Mouse (Mus musculus): ENCODE data around the gene Rhbg. TPM values are rescaled to one million over a fixed set of nuclear protein-coding genes. Genes with fewer than 3 reads are reported as not detected.
"Not testable (repeated sequence)": the region's sequence is repeated elsewhere in the genome, so short reads cannot be mapped to it uniquely, and the experiment has no call there.

Gene Rhbg
- polyA plus RNA-seq, 1 experiment from 2014 or later: 0.19 TPM

GRCm38 (mm10) chr3:88284815-88285564, 30.5 kb upstream of the Rhbg start:
- H3K4me1 ChIP-seq (replicated peaks); ATAC-seq (ENCODE audit: insufficient number of reproducible peaks, low FRiP score); H3K27me3 ChIP-seq (replicated peaks); H3K4me2 ChIP-seq; H3K9ac ChIP-seq; H3K27ac ChIP-seq (ENCODE audit: poor library complexity, severe bottlenecking); H3K4me3 ChIP-seq; H3K9me3 ChIP-seq (replicated peaks): not testable (repeated sequence)
- 93% methylated on average over 14 of the region's 14 CpGs for WGBS
- peaks cover 17% of the 10 kb centered on the region for H3K36me3 ChIP-seq

- H3K36me3 ChIP-seq: peaks cover 11% of the 10 kb centered on the region
- 65% methylated on average over 11 of the region's 11 CpGs for WGBS
- not testable (repeated sequence) for ATAC-seq (ENCODE audit: insufficient number of reproducible peaks, low FRiP score); H3K4me2 ChIP-seq; H3K4me3 ChIP-seq; H3K9ac ChIP-seq; H3K9me3 ChIP-seq (replicated peaks); H3K27me3 ChIP-seq (replicated peaks); H3K4me1 ChIP-seq (replicated peaks); H3K27ac ChIP-seq (ENCODE audit: poor library complexity, severe bottlenecking)
These were observed 26.8 kb upstream of the Rhbg start for GRCm38 (mm10) chr3:88281141-88281916.

- H3K9ac ChIP-seq: no peak overlapping the region
- H3K9me3 ChIP-seq (replicated peaks): 0 out of 2 replicates have a peak, but pooled peaks cover under 1% of the 10 kb centered on the region
- no peak overlapping the region for H3K4me3 ChIP-seq
- no peak for ATAC-seq (ENCODE audit: insufficient number of reproducible peaks, low FRiP score)
- H3K36me3 ChIP-seq: peaks cover 3% of the 10 kb centered on the region; the same call in 1 of the 2 replicates
- 78% methylated on average over 2 of the region's 2 CpGs for WGBS
- no peaks in the 10 kb centered on the region for H3K27me3 ChIP-seq (replicated peaks)
- H3K4me1 ChIP-seq (replicated peaks): no peaks in the 10 kb centered on the region
- H3K27ac ChIP-seq (ENCODE audit: poor library complexity, severe bottlenecking): no peak overlapping the region
- no peak overlapping the region for H3K4me2 ChIP-seq
These were observed 25.5 kb upstream of the Rhbg start for GRCm38 (mm10) chr3:88280035-88280434.

- 39% methylated on average over 7 of the region's 7 CpGs for WGBS
- no peak for ATAC-seq (ENCODE audit: insufficient number of reproducible peaks, low FRiP score)
- no peak overlapping the region for H3K4me2 ChIP-seq
These were observed 22.1 kb upstream of the Rhbg start for GRCm38 (mm10) chr3:88276529-88277143.

GRCm38 (mm10) chr3:88276121-88276520, 21.6 kb upstream of the Rhbg start:
- Histone ChIP-seq H3K4me1 (replicated peaks) (no peaks in the 10 kb centered on the region), H3K27me3 (replicated peaks) (no peaks in the 10 kb centered on the region), H3K27ac (ENCODE audit: poor library complexity, severe bottlenecking) (no peak overlapping the region), H3K9me3 (replicated peaks) (no peaks in the 10 kb centered on the region), H3K9ac (no peak overlapping the region), H3K36me3 (no peaks in the 10 kb centered on the region), H3K4me2 (no peak overlapping the region), H3K4me3 (no peak overlapping the region)
- 74% methylated on average over 2 of the region's 2 CpGs for WGBS
- no peak for ATAC-seq (ENCODE audit: insufficient number of reproducible peaks, low FRiP score)

More at GRCm38 (mm10) chr3:88276529-88277143, 22.1 kb upstream of the Rhbg start:
- H3K4me1 ChIP-seq (replicated peaks): no peaks in the 10 kb centered on the region
- no peak overlapping the region for H3K9ac ChIP-seq
- H3K27me3 ChIP-seq (replicated peaks): no peaks in the 10 kb centered on the region
- no peak overlapping the region for H3K4me3 ChIP-seq
- H3K36me3 ChIP-seq: no peaks in the 10 kb centered on the region
- no peaks in the 10 kb centered on the region for H3K9me3 ChIP-seq (replicated peaks)
- H3K27ac ChIP-seq (ENCODE audit: poor library complexity, severe bottlenecking): no peak overlapping the region

- no peak overlapping the region for H3K27ac ChIP-seq (ENCODE audit: poor library complexity, severe bottlenecking)
- H3K36me3 ChIP-seq: no peaks in the 10 kb centered on the region
- no peak overlapping the region for H3K9ac ChIP-seq
- H3K9me3 ChIP-seq (replicated peaks): no peaks in the 10 kb centered on the region
- H3K4me2 ChIP-seq: no peak overlapping the region
- H3K4me3 ChIP-seq: no peak overlapping the region
- no peak for ATAC-seq (ENCODE audit: insufficient number of reproducible peaks, low FRiP score)
- WGBS: 86% methylated on average over 4 of the region's 4 CpGs
- no peaks in the 10 kb centered on the region for H3K4me1 ChIP-seq (replicated peaks)
- H3K27me3 ChIP-seq (replicated peaks): no peaks in the 10 kb centered on the region
These were observed 19.5 kb upstream of the Rhbg start for GRCm38 (mm10) chr3:88274002-88274401.

GRCm38 (mm10) chr3:88271859-88272258, 17.4 kb upstream of the Rhbg start:
- WGBS: 81% methylated on average over 3 of the region's 3 CpGs
- Histone ChIP-seq H3K27me3 (replicated peaks) (no peaks in the 10 kb centered on the region), H3K9me3 (replicated peaks) (no peaks in the 10 kb centered on the region), H3K4me1 (replicated peaks) (no peaks in the 10 kb centered on the region), H3K27ac (ENCODE audit: poor library complexity, severe bottlenecking) (no peak overlapping the region), H3K4me2 (no peak overlapping the region), H3K4me3 (no peak overlapping the region), H3K36me3 (no peaks in the 10 kb centered on the region), H3K9ac (no peak overlapping the region)
- ATAC-seq (ENCODE audit: insufficient number of reproducible peaks, low FRiP score): no peak

- H3K4me3 ChIP-seq; ATAC-seq (ENCODE audit: insufficient number of reproducible peaks, low FRiP score); H3K9ac ChIP-seq; H3K27me3 ChIP-seq (replicated peaks); H3K9me3 ChIP-seq (replicated peaks); H3K4me2 ChIP-seq; H3K4me1 ChIP-seq (replicated peaks); H3K27ac ChIP-seq (ENCODE audit: poor library complexity, severe bottlenecking); H3K36me3 ChIP-seq: not testable (repeated sequence)
- 76% methylated on average over 2 of the region's 2 CpGs for WGBS
These were observed 16.8 kb upstream of the Rhbg start for GRCm38 (mm10) chr3:88271298-88271697.

GRCm38 (mm10) chr3:88268991-88269390, 14.5 kb upstream of the Rhbg start:
- H3K9ac ChIP-seq: no peak overlapping the region
- no peak overlapping the region for H3K4me2 ChIP-seq
- H3K27ac ChIP-seq (ENCODE audit: poor library complexity, severe bottlenecking): no peak overlapping the region
- H3K4me3 ChIP-seq: no peak overlapping the region
- no peaks in the 10 kb centered on the region for H3K4me1 ChIP-seq (replicated peaks)
- WGBS: 78% methylated on average over 5 of the region's 5 CpGs
- H3K36me3 ChIP-seq: no peaks in the 10 kb centered on the region
- no peaks in the 10 kb centered on the region for H3K9me3 ChIP-seq (replicated peaks)
- no peak for ATAC-seq (ENCODE audit: insufficient number of reproducible peaks, low FRiP score)
- no peaks in the 10 kb centered on the region for H3K27me3 ChIP-seq (replicated peaks)

GRCm38 (mm10) chr3:88268014-88268413, 13.5 kb upstream of the Rhbg start:
- not testable (repeated sequence) for H3K9me3 ChIP-seq (replicated peaks); ATAC-seq (ENCODE audit: insufficient number of reproducible peaks, low FRiP score); H3K9ac ChIP-seq; H3K4me1 ChIP-seq (replicated peaks); H3K4me2 ChIP-seq; H3K4me3 ChIP-seq; H3K27ac ChIP-seq (ENCODE audit: poor library complexity, severe bottlenecking); H3K36me3 ChIP-seq; H3K27me3 ChIP-seq (replicated peaks)
- WGBS: 57% methylated on average over 6 of the region's 6 CpGs

- Histone ChIP-seq H3K27ac (ENCODE audit: poor library complexity, severe bottlenecking) (no peak overlapping the region), H3K9me3 (replicated peaks) (no peaks in the 10 kb centered on the region), H3K4me3 (no peak overlapping the region), H3K27me3 (replicated peaks) (peaks cover 6% of the 10 kb centered on the region), H3K9ac (no peak overlapping the region), H3K4me1 (replicated peaks) (no peaks in the 10 kb centered on the region), H3K4me2 (no peak overlapping the region), H3K36me3 (no peaks in the 10 kb centered on the region)
- no peak for ATAC-seq (ENCODE audit: insufficient number of reproducible peaks, low FRiP score)
- 64% methylated on average over 3 of the region's 3 CpGs for WGBS
These were observed 7.8 kb upstream of the Rhbg start for GRCm38 (mm10) chr3:88262346-88262745.
